Mouse (Mus musculus): Measurements from ENCODE around the gene Fkbp2.
"Not testable (repeated sequence)": the region's sequence is repeated elsewhere in the genome, so short reads cannot be mapped to it uniquely, and the experiment has no call there.

Gene Fkbp2

DNA sequence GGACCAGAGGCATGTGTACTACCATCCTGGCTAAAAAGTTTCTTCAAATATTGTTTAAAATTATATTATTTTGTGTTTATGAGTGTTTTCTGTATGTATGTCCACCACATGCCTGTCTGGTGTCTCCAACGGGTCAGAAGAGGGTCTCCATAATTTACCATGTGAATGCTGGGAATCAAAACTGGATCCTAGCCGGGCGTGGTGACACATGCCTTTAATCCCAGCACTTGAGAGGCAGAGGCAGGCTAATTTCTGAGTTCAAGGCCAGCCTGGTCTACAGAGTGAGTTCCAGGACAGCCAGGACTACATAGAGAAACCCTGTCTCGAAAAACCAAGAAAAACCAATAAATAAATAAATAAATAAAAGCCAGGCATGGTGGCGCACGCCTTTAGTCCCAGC lies 10.9 kb upstream of the Fkbp2 start:
- not testable (repeated sequence) for DNase-seq (ENCODE audit: low read depth, low spot score)

- no peak for DNase-seq (ENCODE audit: low read depth, low spot score)
Observed at GRCm38 (mm10) chr19:6990712-6991111, 10.4 kb upstream of the Fkbp2 start.

DNA sequence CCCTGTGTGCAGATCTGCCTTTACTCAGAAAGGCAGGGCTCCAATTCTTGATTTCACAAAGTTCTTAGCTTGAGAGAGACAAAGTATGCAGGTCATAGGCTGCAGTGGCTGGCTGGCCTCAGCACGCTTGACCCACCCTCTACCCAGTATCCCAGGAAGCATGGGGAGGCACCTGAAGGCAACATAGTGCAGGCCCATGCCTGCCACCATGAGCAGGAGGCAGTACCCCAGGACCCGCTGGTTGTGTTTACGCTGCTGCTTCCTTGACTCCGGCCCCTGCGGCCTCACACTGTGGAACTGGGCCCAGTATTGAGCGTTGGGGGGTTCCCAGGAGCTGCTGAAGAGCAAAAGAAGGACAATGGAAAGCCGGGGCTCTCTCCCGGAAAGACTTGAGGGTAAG lies 8.9 kb upstream of the Fkbp2 start:
- DNase-seq (ENCODE audit: low read depth, low spot score): no peak

- no peak for DNase-seq (ENCODE audit: low read depth, low spot score)
Observed at GRCm38 (mm10) chr19:6987904-6988285, 7.6 kb upstream of the Fkbp2 start.

- DNase-seq (ENCODE audit: low read depth, low spot score): peak; percentile 67
Observed at GRCm38 (mm10) chr19:6987061-6987903, 7.0 kb upstream of the Fkbp2 start, which contains the start of gene Vegfb. Vegfb (minus strand) TSS chr19:6987651.

DNA sequence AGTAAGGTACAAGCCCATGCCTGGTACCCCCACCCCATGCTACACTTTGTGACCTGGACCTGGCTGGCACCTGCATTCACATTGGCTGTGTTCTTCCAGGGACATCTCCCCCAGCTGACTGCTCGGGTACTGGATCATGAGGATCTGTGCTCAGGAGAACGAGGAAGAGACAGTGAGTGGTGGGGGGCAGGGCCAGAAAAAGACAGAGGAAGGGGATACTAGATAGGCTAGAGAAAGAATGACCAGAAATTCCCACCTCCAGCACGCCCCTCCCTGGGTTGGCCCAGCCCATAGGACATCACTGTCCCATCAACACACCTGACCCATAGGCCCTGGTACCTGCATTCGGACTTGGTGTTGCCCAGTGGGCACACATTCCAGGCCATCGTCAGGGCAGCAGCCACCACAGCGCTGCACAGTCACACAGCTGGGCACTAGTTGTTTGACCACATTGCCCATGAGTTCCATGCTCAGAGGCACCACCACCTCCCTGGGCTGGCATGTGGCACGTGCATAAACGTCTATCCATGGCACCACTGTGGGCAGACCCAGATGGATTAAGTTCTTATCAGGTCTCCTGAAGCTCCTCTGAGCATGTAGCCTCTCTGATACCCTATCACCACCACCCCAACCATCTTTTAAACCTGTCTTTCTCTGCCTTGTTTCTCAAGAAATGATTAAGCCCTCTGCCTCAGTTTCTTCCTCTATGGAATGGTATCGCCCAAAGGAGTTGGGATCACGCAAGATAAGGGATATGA lies 5.8 kb upstream of the Fkbp2 start:
- DNase-seq (ENCODE audit: low read depth, low spot score): no peak

- no peak for DNase-seq (ENCODE audit: low read depth, low spot score)
Observed at GRCm38 (mm10) chr19:6985300-6985699, 5.0 kb upstream of the Fkbp2 start.

GRCm38 (mm10) chr19:6983621-6984020 lies 3.3 kb upstream of the Fkbp2 start:
- DNase-seq (ENCODE audit: low read depth, low spot score): no peak

- no peak for DNase-seq (ENCODE audit: low read depth, low spot score)
Observed at GRCm38 (mm10) chr19:6981465-6981864, 1.2 kb upstream of the Fkbp2 start.

- peak; percentile 100 for DNase-seq (ENCODE audit: low read depth, low spot score)
Observed at GRCm38 (mm10) chr19:6979486-6980380, 568 bp downstream of the Fkbp2 start.

GRCm38 (mm10) chr19:6979001-6979479 lies 1.3 kb downstream of the Fkbp2 start:
- DNase-seq (ENCODE audit: low read depth, low spot score): peak; percentile 61

DNA sequence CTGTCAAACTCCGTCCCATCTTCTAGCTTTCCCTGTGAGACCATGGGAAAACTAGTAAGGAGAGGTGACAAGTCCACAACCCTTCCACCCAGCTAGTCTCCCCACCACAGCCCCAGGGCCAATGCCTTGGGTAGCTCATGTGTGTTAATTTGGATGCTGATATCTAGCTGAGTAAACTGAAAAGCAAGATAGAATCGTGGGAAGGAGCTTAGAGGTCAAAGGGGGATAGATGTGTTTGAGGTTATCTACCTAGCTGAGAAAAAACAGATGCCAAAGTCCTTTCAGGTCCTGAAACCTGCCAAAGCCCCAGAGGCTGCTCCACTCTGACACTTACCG lies 1.7 kb downstream of the Fkbp2 start:
- no peak for DNase-seq (ENCODE audit: low read depth, low spot score)

DNA sequence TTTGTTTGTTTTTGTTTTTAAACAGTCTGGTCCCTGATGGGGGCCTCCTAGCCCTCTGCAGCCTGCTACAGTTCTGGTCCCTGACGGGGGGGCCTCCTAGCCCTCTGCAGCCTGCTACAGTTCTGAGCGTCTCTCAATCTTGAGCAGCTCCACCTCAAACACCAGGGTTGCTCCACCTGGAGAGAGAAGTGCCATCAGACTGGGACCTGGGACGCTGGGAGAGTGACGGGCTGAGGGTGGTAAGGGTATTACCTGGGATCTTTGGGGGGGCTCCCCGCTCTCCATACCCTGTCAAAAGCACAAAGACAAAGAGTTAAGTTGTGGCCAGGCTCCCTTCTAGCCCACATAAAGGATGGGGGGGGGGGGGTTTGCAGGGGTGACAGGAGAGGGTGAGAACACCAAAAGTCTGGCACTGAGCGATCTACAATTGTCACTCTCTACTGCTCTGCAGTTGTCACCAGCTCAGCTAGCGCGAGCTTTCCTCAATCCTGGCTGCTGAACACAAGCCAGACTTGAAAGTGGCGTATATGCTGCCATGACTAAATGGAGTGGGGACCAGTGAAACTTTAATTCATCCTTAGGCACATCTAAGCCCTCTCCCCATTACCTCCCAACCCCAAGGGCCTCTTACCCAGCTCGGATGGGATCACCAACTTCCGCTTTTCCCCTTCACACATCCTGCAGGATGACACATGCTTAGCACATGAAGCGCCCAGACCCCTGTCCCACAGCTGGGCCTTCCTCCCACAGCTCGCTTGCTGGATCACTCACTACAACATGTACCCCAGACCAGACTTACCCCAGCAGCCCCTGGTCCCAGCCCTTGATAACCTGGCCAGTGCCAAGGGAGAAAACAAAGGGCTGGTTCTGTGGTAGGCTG lies 2.3 kb downstream of the Fkbp2 start:
- DNase-seq (ENCODE audit: low read depth, low spot score): no peak

DNA sequence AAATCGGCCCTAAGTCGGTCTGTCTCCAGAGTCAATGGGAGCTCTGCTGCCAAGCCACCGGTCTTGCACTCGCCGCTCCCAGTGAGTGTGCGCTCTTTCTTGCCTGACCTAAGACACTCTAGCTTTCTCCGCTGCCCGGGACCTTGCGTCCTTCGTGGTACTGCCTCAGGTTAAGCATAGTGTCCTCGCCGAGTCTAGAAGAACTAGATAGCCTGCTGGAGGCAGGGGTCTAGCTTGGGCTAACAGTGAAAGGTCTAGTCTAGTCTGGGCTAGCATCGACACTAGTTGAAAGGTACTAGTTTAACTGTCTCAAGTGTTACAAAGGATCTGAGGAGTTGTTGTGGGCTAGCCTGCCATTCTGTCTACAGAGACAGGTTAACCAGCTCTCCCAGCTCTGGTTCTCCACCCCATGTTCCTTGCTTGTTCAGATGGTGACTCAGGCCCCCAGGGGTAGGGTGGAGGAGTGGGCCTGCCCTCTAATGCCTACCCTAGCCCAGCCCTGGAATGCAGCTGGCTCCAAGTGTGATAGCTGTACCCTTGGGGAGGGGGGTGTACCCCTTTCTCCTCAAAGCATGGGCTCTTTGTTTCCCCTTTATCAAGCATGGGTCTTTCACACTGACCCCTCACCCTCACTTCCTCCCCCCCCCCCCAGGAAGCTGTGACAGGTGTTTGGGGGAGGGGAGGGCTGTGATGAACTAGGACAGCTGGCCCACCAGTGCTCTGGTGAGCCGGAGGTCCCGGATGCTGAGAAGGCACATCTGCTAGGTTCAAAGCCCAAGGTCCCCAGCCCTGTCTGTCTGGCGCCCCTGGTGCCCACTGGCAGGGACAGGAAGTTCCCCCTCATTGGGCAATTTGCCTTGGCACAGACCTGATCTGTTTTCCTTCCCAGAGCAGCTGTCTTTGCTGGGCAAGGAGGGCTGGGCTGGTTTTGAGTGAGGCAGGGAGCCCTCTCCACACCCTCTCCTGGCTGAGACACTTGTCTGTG lies 4.5 kb downstream of the Fkbp2 start, which contains the start of gene Plcb3:
Gene Plcb3, minus strand, starts transcription at position 934 of the 985 bp plus-strand sequence.
- DNase-seq (ENCODE audit: low read depth, low spot score): peak; percentile 69

DNA sequence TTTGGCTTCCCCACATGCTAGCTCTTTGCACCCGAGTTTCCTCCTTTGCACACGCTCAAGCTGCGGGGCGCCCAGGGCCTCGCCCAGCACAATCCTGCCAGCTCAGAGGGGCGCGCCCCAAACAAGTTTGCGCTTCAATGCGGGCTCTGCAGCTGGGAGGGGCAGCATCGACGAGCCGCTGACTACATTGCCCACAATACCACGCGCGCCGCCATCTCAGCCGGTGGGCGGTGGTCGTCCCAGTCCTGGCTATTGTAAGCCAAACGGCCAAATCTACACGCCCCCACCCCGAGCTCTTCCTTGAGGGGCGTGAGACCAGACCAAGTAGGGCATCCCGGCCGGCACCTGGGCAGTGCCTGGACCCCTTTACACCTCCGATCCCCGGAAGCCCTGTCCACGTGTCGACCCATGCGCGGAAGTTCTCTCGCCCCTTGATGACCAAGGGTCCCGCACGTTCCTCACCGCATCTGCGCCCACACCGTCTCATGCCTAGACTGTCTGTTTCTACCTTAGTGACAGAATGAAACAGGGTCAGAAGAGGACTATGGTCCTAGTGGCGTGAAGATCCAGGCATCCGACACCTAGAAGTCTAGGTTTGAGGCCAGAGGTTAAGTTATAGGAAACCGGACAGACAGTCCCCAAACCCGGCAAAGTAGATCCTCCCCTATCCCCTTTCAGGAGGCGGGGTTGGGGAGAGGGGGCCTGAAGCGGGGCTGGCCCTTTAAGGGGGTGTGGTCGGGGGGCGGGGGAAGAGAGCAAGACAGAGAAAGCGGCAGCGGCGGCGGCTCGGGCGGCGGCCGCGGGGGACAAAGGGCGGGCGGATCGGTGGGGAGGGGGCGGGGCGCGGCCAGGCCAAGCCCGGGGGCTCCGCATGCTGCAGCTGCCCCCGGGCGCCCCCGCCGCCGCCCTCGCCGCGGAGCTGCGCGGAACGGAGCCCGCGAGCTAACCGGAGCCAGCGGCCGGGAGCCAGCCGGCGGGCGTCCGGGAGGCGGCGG lies 5.8 kb downstream of the Fkbp2 start, which contains the start of gene Ppp1r14b:
Gene Ppp1r14b, plus strand, starts transcription at position 758 of the 995 bp plus-strand sequence.
- DNase-seq (ENCODE audit: low read depth, low spot score): peak; percentile 83

- DNase-seq (ENCODE audit: low read depth, low spot score): no peak
Observed at GRCm38 (mm10) chr19:6973581-6974190, 6.6 kb downstream of the Fkbp2 start.

DNA sequence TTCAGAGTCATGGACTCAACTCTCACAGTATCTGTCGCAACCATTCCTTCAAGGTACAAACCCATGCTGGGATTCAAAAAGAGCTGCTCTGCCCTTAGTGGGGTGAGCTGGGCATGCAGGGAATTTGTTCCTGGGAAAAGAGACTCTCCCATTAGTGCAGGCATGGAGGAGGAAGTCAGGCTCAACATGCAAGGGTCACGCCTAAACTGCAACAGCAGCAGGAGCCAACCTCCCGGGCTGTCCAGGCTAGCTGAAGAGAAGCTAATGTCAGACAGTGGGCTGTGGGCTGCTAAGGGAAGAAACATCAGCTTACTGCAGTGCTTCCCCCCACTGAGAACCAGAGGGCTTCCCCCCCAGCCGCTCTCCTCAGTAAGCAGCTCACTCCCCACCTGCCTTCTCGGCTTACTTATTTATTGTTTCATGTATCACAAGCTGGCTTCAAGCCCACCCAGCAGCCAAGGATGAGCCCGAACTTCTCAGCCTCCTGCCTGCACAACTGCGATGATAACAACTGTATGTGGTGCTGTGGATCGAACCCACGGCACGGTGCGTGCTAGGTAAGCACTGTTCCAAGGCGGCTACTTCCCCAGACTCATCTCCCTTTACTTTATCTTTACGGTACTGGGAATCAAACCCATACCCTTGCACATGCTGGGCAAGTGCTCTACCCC lies 7.9 kb downstream of the Fkbp2 start:
- DNase-seq (ENCODE audit: low read depth, low spot score): no peak
